Mouse (Mus musculus) neural tube, embryonic 13.5 days (tissue): ENCODE data around the gene N4bp3. TPM values are rescaled to one million over a fixed set of nuclear protein-coding genes. Genes with fewer than 3 reads are reported as not detected.

Experiments
- ATAC-seq: fragments of 200-750 bp; cut with Nextera tagmentation; 2 replicates; pipeline ENCODE4 v1.8.0; 2017; ENCODE audit warnings: low read depth, mild to moderate bottlenecking, moderate TSS enrichment, moderate library complexity
- H3K27ac ChIP-seq: fragments of 300-500 bp; sonication (generic); replicated peaks from 2 replicates; pipeline ENCODE4 v1.5.1; 2015; ENCODE audit warnings: moderate library complexity, mild to moderate bottlenecking, inconsistent platforms
- H3K27me3 ChIP-seq: fragments of 300-500 bp; sonication (generic); 2 replicates; pipeline ENCODE4 v1.6.1; 2015; ENCODE audit warnings: mild to moderate bottlenecking, inconsistent platforms
- H3K36me3 ChIP-seq: fragments of 300-500 bp; sonication (generic); 2 replicates; pipeline ENCODE4 v1.6.1; 2015; ENCODE audit warnings: mild to moderate bottlenecking, inconsistent platforms
- H3K4me1 ChIP-seq: fragments of 300-500 bp; sonication (generic); replicated peaks from 2 replicates; pipeline ENCODE4 v1.6.1; 2015; ENCODE audit warnings: inconsistent platforms
- H3K4me2 ChIP-seq: fragments of 300-500 bp; sonication (generic); 2 replicates; pipeline ENCODE4 v1.6.1; 2015; ENCODE audit warnings: inconsistent platforms, mild to moderate bottlenecking, moderate library complexity
- H3K4me3 ChIP-seq: fragments of 300-500 bp; sonication (generic); 2 replicates; pipeline ENCODE4 v1.5.1; 2015; ENCODE audit warnings: mild to moderate bottlenecking, inconsistent platforms
- H3K9ac ChIP-seq: fragments of 300-500 bp; sonication (generic); 2 replicates; pipeline ENCODE4 v1.6.1; 2015; ENCODE audit warnings: moderate library complexity, mild to moderate bottlenecking, inconsistent platforms
- H3K9me3 ChIP-seq: fragments of 300-500 bp; sonication (generic); 2 replicates; pipeline ENCODE4 v1.6.1; 2016; ENCODE audit warnings: inconsistent platforms
- WGBS: fragments of 180-500 bp; shearing (Covaris S2); methylation state at CpG from one replicate; pipeline ENCODE4 v1.1.7; 2015; 5-methylcytosine and 5-hydroxymethylcytosine counted together
- polyA plus RNA-seq: library from polyadenylated mRNA; unstranded; fragments of >200 nt; fragmentation: Nextera tagmentation; extraction: Ambion mirVana; gene quantifications from 2 replicates; pipeline ENCODE4 v1.2.1, GENCODE M21; 2015

Gene N4bp3
- polyA plus RNA-seq, 1 experiment from 2014 or later: 14.1 TPM

- 0 out of 2 replicates have a peak, but pooled peaks cover 2% of the 10 kb centered on the region for H3K36me3 ChIP-seq
- peaks cover 44% of the 10 kb centered on the region for H3K4me1 ChIP-seq
- ATAC-seq: no peak
- peak overlapping the region; percentile 80 for H3K9ac ChIP-seq
- peak overlapping the region; percentile 61 for H3K4me3 ChIP-seq
- 27% methylated on average over 11 of the region's 11 CpGs for WGBS
- H3K4me2 ChIP-seq: peak overlapping the region; percentile 93
- H3K9me3 ChIP-seq: no peaks in the 10 kb centered on the region
- peaks cover 20% of the 10 kb centered on the region for H3K27me3 ChIP-seq
- H3K27ac ChIP-seq: peak overlapping the region; percentile 67
Observed at GRCm38 (mm10) chr11:51649111-51649888, 1.3 kb downstream of the N4bp3 start.

GRCm38 (mm10) chr11:51648566-51648965 is 2.1 kb downstream of the N4bp3 start:
- Histone ChIP-seq H3K27ac (peak overlapping the region; percentile 67), H3K9me3 (no peaks in the 10 kb centered on the region), H3K4me1 (peaks cover 50% of the 10 kb centered on the region), H3K4me2 (peak overlapping the region; percentile 93), H3K36me3 (0 out of 2 replicates have a peak, but pooled peaks cover 8% of the 10 kb centered on the region), H3K9ac (0 out of 2 replicates have a peak overlapping the region, but pooled peaks have one; percentile 17), H3K4me3 (peak overlapping the region; percentile 61), H3K27me3 (peaks cover 20% of the 10 kb centered on the region)
- peak; percentile 45; the same call in 1 of the 2 replicates for ATAC-seq
- WGBS: 13% methylated on average over 3 of the region's 3 CpGs

GRCm38 (mm10) chr11:51646751-51647667 is 3.6 kb downstream of the N4bp3 start:
- H3K4me2 ChIP-seq: peak overlapping the region; percentile 14; the same call in 1 of the 2 replicates

GRCm38 (mm10) chr11:51646245-51646644 is 4.4 kb downstream of the N4bp3 start:
- H3K9me3 ChIP-seq: no peaks in the 10 kb centered on the region
- H3K4me3 ChIP-seq: no peak overlapping the region
- 84% methylated on average over 7 of the region's 7 CpGs for WGBS
- no peak overlapping the region for H3K9ac ChIP-seq
- ATAC-seq: no peak
- peaks cover 53% of the 10 kb centered on the region for H3K4me1 ChIP-seq
- peaks cover 16% of the 10 kb centered on the region for H3K27me3 ChIP-seq
- 0 out of 2 replicates have a peak, but pooled peaks cover 8% of the 10 kb centered on the region for H3K36me3 ChIP-seq
- H3K4me2 ChIP-seq: no peak overlapping the region
- peak overlapping the region; percentile 72; the same call in 1 of the 2 replicates for H3K27ac ChIP-seq

More at GRCm38 (mm10) chr11:51646751-51647667, 3.6 kb downstream of the N4bp3 start:
- 58% methylated on average over 15 of the region's 15 CpGs for WGBS
- peaks cover 18% of the 10 kb centered on the region for H3K27me3 ChIP-seq
- H3K9ac ChIP-seq: no peak overlapping the region; the same call in 1 of the 2 replicates
- H3K36me3 ChIP-seq: 0 out of 2 replicates have a peak, but pooled peaks cover 8% of the 10 kb centered on the region
- peak overlapping the region; percentile 72 for H3K27ac ChIP-seq
- ATAC-seq: no peak
- no peaks in the 10 kb centered on the region for H3K9me3 ChIP-seq
- H3K4me3 ChIP-seq: no peak overlapping the region
- peaks cover 53% of the 10 kb centered on the region for H3K4me1 ChIP-seq

- H3K4me2 ChIP-seq: no peak overlapping the region
Observed at GRCm38 (mm10) chr11:51645293-51645692, 5.3 kb downstream of the N4bp3 start.

GRCm38 (mm10) chr11:51644217-51644616 is 6.4 kb downstream of the N4bp3 start:
- H3K27me3 ChIP-seq: peaks cover 4% of the 10 kb centered on the region
- no peak overlapping the region for H3K9ac ChIP-seq
- H3K36me3 ChIP-seq: 0 out of 2 replicates have a peak, but pooled peaks cover 8% of the 10 kb centered on the region
- H3K9me3 ChIP-seq: no peaks in the 10 kb centered on the region
- ATAC-seq: no peak
- H3K4me1 ChIP-seq: peaks cover 35% of the 10 kb centered on the region
- H3K4me2 ChIP-seq: no peak overlapping the region
- no peak overlapping the region for H3K4me3 ChIP-seq
- H3K27ac ChIP-seq: no peak overlapping the region
- WGBS: 75% methylated on average over 16 of the region's 16 CpGs

More at GRCm38 (mm10) chr11:51645293-51645692, 5.3 kb downstream of the N4bp3 start:
- no peak overlapping the region for H3K27ac ChIP-seq
- WGBS: 82% methylated on average over 13 of the region's 13 CpGs
- peaks cover 15% of the 10 kb centered on the region for H3K27me3 ChIP-seq
- no peak overlapping the region for H3K4me3 ChIP-seq
- ATAC-seq: no peak
- H3K4me1 ChIP-seq: peaks cover 46% of the 10 kb centered on the region
- no peaks in the 10 kb centered on the region for H3K9me3 ChIP-seq
- 0 out of 2 replicates have a peak, but pooled peaks cover 8% of the 10 kb centered on the region for H3K36me3 ChIP-seq
- no peak overlapping the region for H3K9ac ChIP-seq

- Histone ChIP-seq H3K4me2 (no peak overlapping the region), H3K4me1 (peaks cover 30% of the 10 kb centered on the region), H3K9me3 (no peaks in the 10 kb centered on the region), H3K27me3 (no peaks in the 10 kb centered on the region), H3K9ac (no peak overlapping the region), H3K36me3 (0 out of 2 replicates have a peak, but pooled peaks cover 8% of the 10 kb centered on the region), H3K4me3 (no peak overlapping the region), H3K27ac (no peak overlapping the region)
- no peak for ATAC-seq
- WGBS: 66% methylated on average over 15 of the region's 15 CpGs
Observed at GRCm38 (mm10) chr11:51643761-51644160, 6.9 kb downstream of the N4bp3 start.

- no peak for ATAC-seq
- H3K27me3 ChIP-seq: no peaks in the 10 kb centered on the region; the same call in 1 of the 2 replicates
- no peak overlapping the region for H3K9ac ChIP-seq
- H3K36me3 ChIP-seq: 0 out of 2 replicates have a peak, but pooled peaks cover 8% of the 10 kb centered on the region
- H3K4me1 ChIP-seq: peaks cover 25% of the 10 kb centered on the region
- no peak overlapping the region for H3K27ac ChIP-seq
- 78% methylated on average over 9 of the region's 9 CpGs for WGBS
- no peak overlapping the region for H3K4me3 ChIP-seq
- H3K9me3 ChIP-seq: no peaks in the 10 kb centered on the region
- H3K4me2 ChIP-seq: no peak overlapping the region
Observed at GRCm38 (mm10) chr11:51643202-51643601, 7.4 kb downstream of the N4bp3 start.

- Histone ChIP-seq H3K9ac (no peak overlapping the region), H3K27ac (no peak overlapping the region), H3K4me3 (no peak overlapping the region), H3K36me3 (0 out of 2 replicates have a peak, but pooled peaks cover 8% of the 10 kb centered on the region), H3K4me2 (no peak overlapping the region), H3K27me3 (no peaks in the 10 kb centered on the region; the same call in 1 of the 2 replicates), H3K4me1 (peaks cover 26% of the 10 kb centered on the region), H3K9me3 (no peaks in the 10 kb centered on the region)
- no peak for ATAC-seq
- 83% methylated on average over 7 of the region's 7 CpGs for WGBS
Observed at GRCm38 (mm10) chr11:51640748-51641147, 9.9 kb downstream of the N4bp3 start.

- Histone ChIP-seq H3K27me3 (no peaks in the 10 kb centered on the region; the same call in 1 of the 2 replicates), H3K4me3 (no peak overlapping the region), H3K4me2 (no peak overlapping the region), H3K4me1 (peaks cover 34% of the 10 kb centered on the region), H3K27ac (no peak overlapping the region), H3K9ac (no peak overlapping the region), H3K9me3 (no peaks in the 10 kb centered on the region), H3K36me3 (no peaks in the 10 kb centered on the region)
- ATAC-seq: no peak
- 71% methylated on average over 5 of the region's 5 CpGs for WGBS
Observed at GRCm38 (mm10) chr11:51638497-51638896, 12.1 kb downstream of the N4bp3 start.

GRCm38 (mm10) chr11:51637971-51638414 is 12.6 kb downstream of the N4bp3 start:
- H3K27me3 ChIP-seq: no peaks in the 10 kb centered on the region; the same call in 1 of the 2 replicates
- no peaks in the 10 kb centered on the region for H3K9me3 ChIP-seq
- H3K36me3 ChIP-seq: no peaks in the 10 kb centered on the region
- peak overlapping the region; percentile 36 for H3K4me2 ChIP-seq
- no peak overlapping the region for H3K9ac ChIP-seq
- no peak overlapping the region for H3K27ac ChIP-seq
- H3K4me1 ChIP-seq: peaks cover 36% of the 10 kb centered on the region
- WGBS: 4% methylated on average over 17 of the region's 17 CpGs
- no peak for ATAC-seq
- no peak overlapping the region for H3K4me3 ChIP-seq
